Mouse (Mus musculus) lung, embryonic 15.5 days (tissue): ENCODE results near the gene Dhx33. TPM values are rescaled to one million over a fixed set of nuclear protein-coding genes. Genes with fewer than 3 reads are reported as not detected.

Experiments used
- ATAC-seq: fragments of 200-750 bp; cut with Nextera tagmentation; 2 replicates; pipeline ENCODE4 v1.8.0; 2017; ENCODE audit warnings: moderate number of reproducible peaks, borderline replicate concordance; ENCODE audit not compliant: low FRiP score, low TSS enrichment; ENCODE audit errors: extremely low read depth
- H3K27ac ChIP-seq: fragments of 300-500 bp; sonication (generic); 2 replicates; pipeline ENCODE4 v1.5.1; 2015; ENCODE audit warnings: moderate library complexity, mild to moderate bottlenecking, inconsistent platforms
- H3K27me3 ChIP-seq: fragments of 300-500 bp; sonication (generic); 2 replicates; pipeline ENCODE4 v1.6.1; 2015; ENCODE audit warnings: inconsistent platforms
- H3K36me3 ChIP-seq: fragments of 300-500 bp; sonication (generic); 2 replicates; pipeline ENCODE4 v1.6.1; 2015; ENCODE audit warnings: inconsistent platforms
- H3K4me1 ChIP-seq: fragments of 300-500 bp; sonication (generic); 2 replicates; pipeline ENCODE4 v1.6.1; 2015; ENCODE audit warnings: inconsistent platforms
- H3K4me2 ChIP-seq: fragments of 300-500 bp; sonication (generic); 2 replicates; pipeline ENCODE4 v1.6.1; 2015; ENCODE audit warnings: inconsistent platforms, mild to moderate bottlenecking, moderate library complexity
- H3K4me3 ChIP-seq: fragments of 300-500 bp; sonication (generic); 2 replicates; pipeline ENCODE4 v1.5.1; 2015; ENCODE audit warnings: mild to moderate bottlenecking, inconsistent platforms
- H3K9ac ChIP-seq: fragments of 300-500 bp; sonication (generic); 2 replicates; pipeline ENCODE4 v1.6.1; 2015; ENCODE audit warnings: inconsistent platforms
- H3K9me3 ChIP-seq: fragments of 300-500 bp; sonication (generic); 2 replicates; pipeline ENCODE4 v1.6.1; 2016; ENCODE audit warnings: inconsistent platforms
- WGBS: fragments of 180-500 bp; shearing (Covaris S2); methylation state at CpG from one replicate; pipeline ENCODE4 v1.1.7; 2015; 5-methylcytosine and 5-hydroxymethylcytosine counted together
- polyA plus RNA-seq: library from polyadenylated mRNA; unstranded; fragments of >200 nt; fragmentation: Nextera tagmentation; extraction: Ambion mirVana; gene quantifications from 2 replicates; pipeline ENCODE4 v1.2.1, GENCODE M21; 2015

The Dhx33 gene
- polyA plus RNA-seq, 1 experiment from 2014 or later = 18.4 TPM

DNA sequence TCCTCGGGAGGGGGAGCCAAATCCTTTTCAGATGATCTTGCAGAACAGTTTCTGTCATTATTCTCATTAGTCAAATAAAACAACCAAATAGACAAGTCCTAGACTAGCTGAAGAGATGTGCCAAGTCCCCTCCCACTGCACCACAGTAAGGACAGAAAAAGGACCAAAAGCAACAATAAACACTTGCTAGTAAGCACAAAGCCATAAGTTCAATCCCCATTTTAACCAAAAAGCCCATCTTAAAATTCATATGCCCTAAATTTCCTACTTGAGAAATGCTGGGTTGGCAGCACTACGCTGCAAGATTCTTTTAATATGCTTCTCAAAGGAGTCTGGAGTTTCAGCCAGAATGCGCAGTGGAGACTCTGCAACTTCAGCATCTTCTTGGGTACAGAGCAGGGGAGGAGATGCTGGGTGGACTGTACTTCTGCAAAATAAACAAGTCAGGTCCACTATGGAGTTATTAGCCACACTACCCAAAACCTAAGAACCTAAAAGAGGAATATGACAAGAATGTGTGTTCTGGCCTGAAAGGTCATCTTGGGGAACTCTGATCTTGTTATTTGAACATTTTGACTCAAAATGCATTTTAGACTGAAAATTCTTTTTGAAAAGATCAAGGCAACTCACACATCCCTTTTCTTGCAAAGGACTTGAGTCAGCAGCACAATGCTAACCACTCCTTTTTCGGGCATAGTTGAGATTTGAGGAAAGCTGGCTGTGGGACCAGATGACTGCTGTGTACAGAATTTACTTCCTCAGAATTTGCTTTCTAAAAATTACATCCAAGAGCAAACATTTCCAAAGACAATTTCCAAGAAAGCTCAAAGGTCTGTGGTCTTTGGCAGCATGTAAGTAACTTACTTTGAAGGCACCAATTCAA, 59.1 kb downstream of the Dhx33 start:
- Histone ChIP-seq H3K4me2 (no peak overlapping the region), H3K4me1 (no peaks in the 10 kb centered on the region), H3K4me3 (no peak overlapping the region), H3K9me3 (no peaks in the 10 kb centered on the region), H3K27ac (no peak overlapping the region), H3K27me3 (no peaks in the 10 kb centered on the region), H3K36me3 (peaks cover 90% of the 10 kb centered on the region), H3K9ac (no peak overlapping the region)
- ATAC-seq = no peak
- WGBS = 86% methylated on average over 4 of the region's 4 CpGs

DNA sequence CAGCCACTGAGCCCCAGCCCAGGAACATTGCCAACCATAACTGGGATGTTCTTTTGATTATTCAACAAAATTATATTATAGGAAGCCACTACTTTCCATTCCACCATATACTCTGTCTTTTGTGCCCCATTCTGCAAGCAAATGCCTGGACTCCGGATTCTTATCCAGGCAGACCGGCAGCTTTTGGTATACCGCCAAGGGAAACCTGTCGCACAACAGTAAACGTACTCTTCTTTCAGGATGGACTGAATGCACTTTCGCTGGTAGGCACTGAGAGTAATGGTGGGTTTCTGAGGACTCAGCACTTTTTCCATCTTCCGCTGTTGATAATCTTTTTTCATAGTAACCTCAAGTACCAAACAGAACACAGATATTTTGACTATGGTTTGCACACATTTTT, 60.6 kb downstream of the Dhx33 start:
- Histone ChIP-seq H3K4me1 (no peaks in the 10 kb centered on the region), H3K27ac (no peak overlapping the region), H3K9ac (no peak overlapping the region), H3K4me2 (no peak overlapping the region), H3K27me3 (no peaks in the 10 kb centered on the region), H3K4me3 (no peak overlapping the region), H3K9me3 (no peaks in the 10 kb centered on the region), H3K36me3 (peaks cover 76% of the 10 kb centered on the region)
- 85% methylated on average over 7 of the region's 7 CpGs for WGBS
- ATAC-seq = no peak

DNA sequence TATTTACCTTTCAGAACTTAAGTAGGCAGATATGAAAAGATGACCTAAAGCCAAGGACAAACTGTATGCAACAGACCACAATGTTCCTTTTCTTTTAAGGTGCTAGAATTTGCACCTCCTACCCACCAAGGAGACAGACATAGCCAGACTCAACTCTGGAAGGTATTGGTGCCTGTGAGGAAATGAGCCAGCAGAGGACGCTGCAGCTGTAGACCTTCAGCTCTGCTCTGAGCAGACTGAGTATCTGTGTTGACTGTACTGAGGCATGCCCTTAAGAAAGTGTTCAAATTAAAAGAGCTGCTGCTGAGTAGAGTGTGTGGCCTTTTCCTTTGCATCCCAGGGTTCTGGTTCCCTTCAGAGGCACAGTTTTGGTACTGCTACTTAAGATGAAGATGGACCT, 61.6 kb downstream of the Dhx33 start:
- Histone ChIP-seq H3K9me3 (no peaks in the 10 kb centered on the region), H3K36me3 (peaks cover 76% of the 10 kb centered on the region), H3K27me3 (no peaks in the 10 kb centered on the region), H3K4me2 (no peak overlapping the region), H3K4me3 (no peak overlapping the region), H3K4me1 (no peaks in the 10 kb centered on the region), H3K9ac (no peak overlapping the region), H3K27ac (no peak overlapping the region)
- 87% methylated on average over 1 of the region's 1 CpGs for WGBS
- no peak for ATAC-seq

DNA sequence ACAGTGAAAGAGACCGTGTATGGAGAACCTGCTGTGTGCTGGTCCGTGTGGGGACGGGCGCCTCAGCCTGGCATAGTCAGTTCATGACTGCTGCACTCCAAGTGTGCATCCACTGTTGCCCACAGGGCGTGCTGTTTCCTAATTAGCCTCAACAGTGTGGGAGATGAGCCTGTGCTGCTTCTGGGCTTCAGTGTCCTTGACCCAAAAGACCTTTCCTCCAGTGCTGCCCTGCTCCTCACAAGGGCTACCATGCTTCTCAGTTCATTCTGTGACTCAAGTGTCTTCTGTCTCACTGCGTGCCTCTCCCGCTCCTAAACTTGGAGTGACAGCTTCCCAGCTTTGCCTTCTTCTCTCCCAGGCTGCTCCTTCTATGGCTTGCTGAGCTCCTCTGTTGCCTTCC, 68.9 kb downstream of the Dhx33 start:
- Histone ChIP-seq H3K4me2 (no peak overlapping the region), H3K4me3 (no peak overlapping the region), H3K4me1 (no peaks in the 10 kb centered on the region), H3K9ac (no peak overlapping the region), H3K36me3 (peaks cover 51% of the 10 kb centered on the region), H3K27ac (no peak overlapping the region), H3K9me3 (no peaks in the 10 kb centered on the region), H3K27me3 (no peaks in the 10 kb centered on the region)
- no peak for ATAC-seq
- whole genome bisulfite sequencing = 89% methylated on average over 7 of the region's 7 CpGs

Other genes with a start within 250 kb of the Dhx33 start
- 4.6 and 5.4 TPM in 2 replicates for gene Zfp3, start 240.2 kb downstream of the Dhx33 start, polyA plus RNA-seq
- gene Scimp, start 191.9 kb downstream of the Dhx33 start, polyA plus RNA-seq = 0.35 and 0.46 TPM in 2 replicates
- 29.9 and 32.5 TPM in 2 replicates for gene Rabep1, start 159.7 kb downstream of the Dhx33 start, polyA plus RNA-seq
- 123 and 127 TPM in 2 replicates for gene Nup88, start 34.5 kb downstream of the Dhx33 start, polyA plus RNA-seq
- gene Rpain, start 34.2 kb downstream of the Dhx33 start, polyA plus RNA-seq = 75.4 and 81.4 TPM in 2 replicates
- gene C1qbp, start 21.4 kb downstream of the Dhx33 start, polyA plus RNA-seq = 220 and 229 TPM in 2 replicates
- gene Mis12, start 15.2 kb upstream of the Dhx33 start, polyA plus RNA-seq = 49.5 and 51.2 TPM in 2 replicates
- gene Derl2, start 15.4 kb upstream of the Dhx33 start, polyA plus RNA-seq = 52.6 and 53.1 TPM in 2 replicates
- 99.5 and 99.8 TPM in 2 replicates for gene 6330403K07Rik, start 29.1 kb upstream of the Dhx33 start, polyA plus RNA-seq
- 0.11 and 0.19 TPM in 2 replicates for gene Nlrp1a, start 140.3 kb upstream of the Dhx33 start, polyA plus RNA-seq
- gene Nlrp1b, start 226.3 kb upstream of the Dhx33 start, polyA plus RNA-seq = not detected in 2 replicates